Mouse (Mus musculus): ENCODE data around the gene Ccdc97. TPM values are rescaled to one million over a fixed set of nuclear protein-coding genes. Genes with fewer than 3 reads are reported as not detected.

The Ccdc97 gene
- polyA plus RNA-seq, 1 experiment from 2014 or later = 32.4 TPM

DNA sequence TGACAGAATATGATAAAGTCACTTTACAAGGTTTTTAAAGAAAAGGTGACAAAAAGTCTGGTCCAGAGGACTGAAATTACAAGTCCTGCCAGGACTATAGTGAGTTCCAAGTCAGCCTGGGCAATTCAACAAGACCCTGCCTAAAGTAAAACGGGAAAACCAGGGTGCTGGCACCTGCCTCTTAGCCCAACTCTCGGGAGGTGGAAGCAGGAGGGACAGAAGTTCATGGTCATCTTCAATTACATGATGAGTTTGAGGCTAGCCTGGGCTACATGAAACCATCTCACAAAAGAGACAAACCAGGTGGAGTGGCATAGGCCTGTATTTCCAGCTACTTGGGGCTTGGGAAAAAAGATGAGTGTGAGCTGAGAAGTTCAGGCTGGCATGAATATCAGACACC, 47.2 kb downstream of the Ccdc97 start:
- Histone ChIP-seq H3K27ac (ENCODE audit: low read depth, low read length) (no peak overlapping the region), H3K4me3 (ENCODE audit: low read length) (no peak overlapping the region), H3K9me3 (ENCODE audit: control insufficient read depth, low read length) (no peaks in the 10 kb centered on the region), H3K9ac (ENCODE audit: low read depth, low read length) (no peak overlapping the region), H3K4me1 (ENCODE audit: control insufficient read depth, insufficient read depth, low read length) (peaks cover 6% of the 10 kb centered on the region; the same call in 1 of the 2 replicates), H3K4me2 (replicated peaks; ENCODE audit: low read depth, low read length) (no peak overlapping the region), H3K27me3 (ENCODE audit: control insufficient read depth, insufficient read depth, low read length) (peaks cover 30% of the 10 kb centered on the region), H3K36me3 (ENCODE audit: control insufficient read depth, insufficient read depth, low read length) (peaks cover 18% of the 10 kb centered on the region)
- no peak for ATAC-seq (ENCODE audit: low FRiP score, low TSS enrichment)
- 80% methylated on average over 2 of the region's 2 CpGs for WGBS

DNA sequence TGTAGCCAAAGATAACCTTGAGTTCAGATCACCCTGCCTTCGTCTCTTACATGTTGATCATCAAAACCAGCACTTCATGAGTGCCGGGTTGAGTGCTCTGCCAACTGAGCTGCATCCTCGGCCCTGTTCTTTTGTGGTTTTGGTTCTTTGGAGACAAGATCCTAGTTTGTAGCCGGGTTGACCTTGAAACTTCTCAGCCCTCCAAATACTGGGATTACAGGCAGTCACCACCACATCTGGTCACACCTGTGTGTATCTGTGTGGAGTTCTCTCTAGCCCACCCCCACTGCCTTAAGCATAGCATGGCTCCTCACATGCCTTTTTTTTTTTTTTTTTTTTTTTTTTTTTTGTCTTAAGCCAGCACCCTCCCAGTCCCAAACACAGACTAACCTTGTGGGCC, 48.8 kb downstream of the Ccdc97 start:
- Histone ChIP-seq H3K4me2 (replicated peaks; ENCODE audit: low read depth, low read length) (no peak overlapping the region), H3K27me3 (ENCODE audit: control insufficient read depth, insufficient read depth, low read length) (peaks cover 17% of the 10 kb centered on the region; the same call in 1 of the 2 replicates), H3K9ac (ENCODE audit: low read depth, low read length) (no peak overlapping the region), H3K36me3 (ENCODE audit: control insufficient read depth, insufficient read depth, low read length) (peaks cover 30% of the 10 kb centered on the region), H3K27ac (ENCODE audit: low read depth, low read length) (no peak overlapping the region), H3K9me3 (ENCODE audit: control insufficient read depth, low read length) (no peaks in the 10 kb centered on the region), H3K4me3 (ENCODE audit: low read length) (no peak overlapping the region), H3K4me1 (ENCODE audit: control insufficient read depth, insufficient read depth, low read length) (peaks cover 5% of the 10 kb centered on the region; the same call in 1 of the 2 replicates)
- WGBS = 88% methylated on average over 4 of the region's 4 CpGs
- ATAC-seq (ENCODE audit: low FRiP score, low TSS enrichment) = no peak

DNA sequence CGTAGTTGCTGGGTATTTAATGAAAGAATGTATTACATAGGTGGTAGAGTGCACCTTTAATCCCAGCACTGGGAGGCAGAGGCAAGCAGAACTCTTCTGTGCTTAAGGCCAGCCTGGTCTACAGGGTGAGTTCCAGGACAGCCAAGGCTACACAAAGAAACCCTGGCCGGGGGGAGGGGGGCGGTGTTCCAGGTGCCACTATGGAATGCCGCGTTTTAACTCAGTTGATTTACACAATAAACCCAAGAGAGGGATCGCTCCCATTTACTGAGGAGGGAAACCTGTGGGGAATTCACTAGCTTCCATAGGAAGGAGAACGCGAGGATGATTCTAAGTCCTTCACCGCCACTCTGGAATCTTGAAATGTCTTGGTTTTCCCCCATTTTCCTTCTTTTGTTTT, 49.3 kb downstream of the Ccdc97 start:
- H3K27me3 ChIP-seq (ENCODE audit: control insufficient read depth, insufficient read depth, low read length) = peaks cover 13% of the 10 kb centered on the region; the same call in 1 of the 2 replicates
- no peaks in the 10 kb centered on the region for H3K4me1 ChIP-seq (ENCODE audit: control insufficient read depth, insufficient read depth, low read length)
- WGBS = 78% methylated on average over 9 of the region's 9 CpGs
- H3K9ac ChIP-seq (ENCODE audit: low read depth, low read length) = no peak overlapping the region
- H3K4me3 ChIP-seq (ENCODE audit: low read length) = no peak overlapping the region
- peaks cover 33% of the 10 kb centered on the region for H3K36me3 ChIP-seq (ENCODE audit: control insufficient read depth, insufficient read depth, low read length)
- H3K27ac ChIP-seq (ENCODE audit: low read depth, low read length) = no peak overlapping the region
- no peak for ATAC-seq (ENCODE audit: low FRiP score, low TSS enrichment)
- no peaks in the 10 kb centered on the region for H3K9me3 ChIP-seq (ENCODE audit: control insufficient read depth, low read length)
- H3K4me2 ChIP-seq (replicated peaks; ENCODE audit: low read depth, low read length) = no peak overlapping the region

DNA sequence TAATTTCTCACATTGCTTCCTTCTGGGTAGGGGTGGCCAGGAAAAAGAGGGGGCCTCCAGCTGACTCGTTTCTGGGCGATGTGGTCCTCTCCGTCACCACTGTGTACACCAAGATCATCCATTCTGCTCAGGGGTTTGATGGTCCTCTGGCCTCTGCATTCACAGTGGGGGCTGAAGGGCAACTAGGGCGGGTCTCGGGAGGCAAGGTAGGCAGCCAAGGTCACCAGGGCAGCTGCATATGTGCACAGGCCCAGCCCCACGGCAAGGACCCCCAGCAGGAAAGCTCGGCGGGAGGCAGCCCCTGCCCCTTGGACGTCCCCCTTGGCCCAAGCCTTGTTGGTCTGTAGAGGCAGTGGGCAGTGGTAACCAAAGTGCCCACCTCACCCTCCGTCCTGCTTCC, 49.7 kb downstream of the Ccdc97 start:
- H3K36me3 ChIP-seq (ENCODE audit: control insufficient read depth, insufficient read depth, low read length) = peaks cover 37% of the 10 kb centered on the region
- H3K27ac ChIP-seq (ENCODE audit: low read depth, low read length) = no peak overlapping the region
- ATAC-seq (ENCODE audit: low FRiP score, low TSS enrichment) = no peak
- peaks cover 8% of the 10 kb centered on the region; the same call in 1 of the 2 replicates for H3K27me3 ChIP-seq (ENCODE audit: control insufficient read depth, insufficient read depth, low read length)
- 89% methylated on average over 10 of the region's 10 CpGs for WGBS
- no peak overlapping the region for H3K9ac ChIP-seq (ENCODE audit: low read depth, low read length)
- no peak overlapping the region for H3K4me2 ChIP-seq (replicated peaks; ENCODE audit: low read depth, low read length)
- no peaks in the 10 kb centered on the region for H3K4me1 ChIP-seq (ENCODE audit: control insufficient read depth, insufficient read depth, low read length)
- H3K9me3 ChIP-seq (ENCODE audit: control insufficient read depth, low read length) = no peaks in the 10 kb centered on the region
- no peak overlapping the region for H3K4me3 ChIP-seq (ENCODE audit: low read length)

DNA sequence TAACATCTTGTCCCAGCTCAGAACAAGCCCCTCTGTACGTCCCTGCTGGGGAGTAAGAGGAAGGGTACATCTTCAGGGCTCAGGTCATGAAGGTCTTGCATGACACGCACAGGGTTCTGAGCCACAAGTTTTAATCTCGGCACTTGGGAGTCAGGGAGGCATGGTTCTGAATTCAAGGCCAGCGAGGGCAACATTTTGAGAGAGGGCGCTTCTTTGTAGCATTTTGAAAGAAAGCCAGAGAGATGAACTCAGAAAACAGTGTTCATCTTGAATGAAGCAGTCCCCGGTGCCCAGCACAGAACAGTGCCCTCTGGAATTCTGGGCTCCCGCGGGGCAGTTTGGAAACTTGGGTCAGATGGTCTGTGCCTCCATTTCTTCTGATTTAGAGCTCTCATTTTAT, 52.5 kb downstream of the Ccdc97 start:
- H3K4me2 ChIP-seq (replicated peaks; ENCODE audit: low read depth, low read length) = no peak overlapping the region
- WGBS = 92% methylated on average over 8 of the region's 8 CpGs
- H3K27ac ChIP-seq (ENCODE audit: low read depth, low read length) = no peak overlapping the region
- H3K4me1 ChIP-seq (ENCODE audit: control insufficient read depth, insufficient read depth, low read length) = no peaks in the 10 kb centered on the region
- no peak for ATAC-seq (ENCODE audit: low FRiP score, low TSS enrichment)
- no peaks in the 10 kb centered on the region for H3K9me3 ChIP-seq (ENCODE audit: control insufficient read depth, low read length)
- no peak overlapping the region for H3K4me3 ChIP-seq (ENCODE audit: low read length)
- peaks cover 51% of the 10 kb centered on the region for H3K36me3 ChIP-seq (ENCODE audit: control insufficient read depth, insufficient read depth, low read length)
- no peaks in the 10 kb centered on the region for H3K27me3 ChIP-seq (ENCODE audit: control insufficient read depth, insufficient read depth, low read length)
- no peak overlapping the region for H3K9ac ChIP-seq (ENCODE audit: low read depth, low read length)

Other genes starting within 250 kb of the Ccdc97 start
- 2.3 and 5.7 TPM in 2 replicates for gene Ceacam1, start 241.5 kb downstream of the Ccdc97 start, polyA plus RNA-seq (2014; fragmentation: Nextera tagmentation; extraction: Ambion mirVana)
- 0.07 TPM in 1 of 2 replicates, not detected in the other for gene Ceacam2, start 179.2 kb downstream of the Ccdc97 start, polyA plus RNA-seq (2014; fragmentation: Nextera tagmentation; extraction: Ambion mirVana)
- 0.29 and 0.32 TPM in 2 replicates for gene Erich4, start 103.2 kb downstream of the Ccdc97 start, polyA plus RNA-seq (2014; fragmentation: Nextera tagmentation; extraction: Ambion mirVana)
- 41.0 and 50.2 TPM in 2 replicates for gene Dmac2, start 99.7 kb downstream of the Ccdc97 start, polyA plus RNA-seq (2014; fragmentation: Nextera tagmentation; extraction: Ambion mirVana)
- gene B3gnt8, start 92.4 kb downstream of the Ccdc97 start, polyA plus RNA-seq (2014; fragmentation: Nextera tagmentation; extraction: Ambion mirVana) = 4.5 and 5.2 TPM in 2 replicates
- gene Bckdha, start 60.1 kb downstream of the Ccdc97 start, polyA plus RNA-seq (2014; fragmentation: Nextera tagmentation; extraction: Ambion mirVana) = 60.6 and 69.6 TPM in 2 replicates
- 93.5 and 98.8 TPM in 2 replicates for gene Exosc5, start 59.9 kb downstream of the Ccdc97 start, polyA plus RNA-seq (2014; fragmentation: Nextera tagmentation; extraction: Ambion mirVana)
- 1.8 and 2.5 TPM in 2 replicates for gene Tmem91, start 43.9 kb downstream of the Ccdc97 start, polyA plus RNA-seq (2014; fragmentation: Nextera tagmentation; extraction: Ambion mirVana)
- 33.6 and 36.5 TPM in 2 replicates for gene B9d2, start 38.3 kb downstream of the Ccdc97 start, polyA plus RNA-seq (2014; fragmentation: Nextera tagmentation; extraction: Ambion mirVana)
- gene Tgfb1, start 32.1 kb downstream of the Ccdc97 start, polyA plus RNA-seq (2014; fragmentation: Nextera tagmentation; extraction: Ambion mirVana) = 3.8 and 5.1 TPM in 2 replicates
- 65.6 and 86.2 TPM in 2 replicates for gene Hnrnpul1, start 35.7 kb upstream of the Ccdc97 start, polyA plus RNA-seq (2014; fragmentation: Nextera tagmentation; extraction: Ambion mirVana)
- gene Axl, start 69.6 kb upstream of the Ccdc97 start, polyA plus RNA-seq (2014; fragmentation: Nextera tagmentation; extraction: Ambion mirVana) = 75.3 and 75.5 TPM in 2 replicates
- gene Cyp2s1, start 97.8 kb upstream of the Ccdc97 start, polyA plus RNA-seq (2014; fragmentation: Nextera tagmentation; extraction: Ambion mirVana) = 9.3 and 13.4 TPM in 2 replicates
- gene Cyp2b10, start 178.5 kb upstream of the Ccdc97 start, polyA plus RNA-seq (2014; fragmentation: Nextera tagmentation; extraction: Ambion mirVana) = not detected in 2 replicates

Data from kidney, embryonic 14.5 days (tissue).